Mouse (Mus musculus): ENCODE measurements at regions not wholly inside any gene's neighbourhood (a gene's known extent, or its start where the extent isn't known, plus 50 kb on each side); places are given as distances from the start of the nearest gene placed in this dataset.

DNA sequence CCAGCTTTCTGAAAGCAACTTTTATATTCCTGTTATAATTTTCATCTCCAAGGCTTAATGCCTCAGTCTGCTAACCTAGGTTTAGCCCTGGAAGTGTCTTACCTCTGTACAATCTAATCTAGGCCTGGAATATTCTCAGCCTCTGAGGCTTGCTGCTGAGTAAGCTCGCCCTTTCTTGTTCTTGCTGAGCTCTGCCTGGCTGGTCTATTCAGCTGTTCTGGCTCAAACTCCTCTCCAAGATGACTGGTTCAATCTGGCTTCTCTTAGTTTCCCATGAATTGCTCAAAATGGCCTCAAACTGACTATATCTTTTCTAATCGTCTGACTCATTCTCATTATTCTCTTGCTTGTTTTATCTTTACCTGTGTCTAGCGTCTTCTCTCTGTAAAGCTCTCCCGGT, 122.6 kb upstream of the Hs6st1 start:
- no peak overlapping the region for H3K4me3 ChIP-seq
- H3K27ac ChIP-seq: peak overlapping the region; percentile 35; the same call in 1 of the 2 replicates
- no peak for DNase-seq
- intact Hi-C loops (cut with DNase I): loop anchor here (5.0 kb wide), 1 partner anchor 63 kb away; no protein-coding TSS in a partner anchor
- no peak for TF ChIP-seq CTCF (IDR thresholded peaks at IDR 0.05)

DNA sequence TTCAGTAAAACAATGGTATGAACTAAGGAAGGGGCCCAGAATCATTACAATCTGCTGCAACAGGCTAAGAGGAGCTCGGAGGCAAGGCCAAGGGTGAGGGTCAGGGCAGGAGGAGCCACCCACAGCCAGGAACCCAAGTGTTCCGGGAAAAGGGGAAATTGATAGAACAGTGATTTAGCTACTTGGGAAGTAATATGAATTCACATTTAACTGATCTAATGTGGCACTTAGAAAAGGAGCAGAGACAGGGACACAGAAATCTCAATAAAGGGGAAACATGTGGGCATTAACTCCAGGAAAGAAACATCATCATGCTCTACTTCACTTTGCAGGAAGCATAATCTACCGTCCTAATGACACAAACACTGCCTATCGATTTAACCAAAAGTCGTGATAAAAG, 120.1 kb upstream of the Hs6st1 start:
- Histone ChIP-seq H3K4me3 (no peak overlapping the region), H3K27ac (no peak overlapping the region)
- no peak for DNase-seq
- TF ChIP-seq CTCF (IDR thresholded peaks at IDR 0.05): no peak
- intact Hi-C loops (cut with DNase I): loop anchor here (5.0 kb wide), 1 partner anchor 66 kb away; no protein-coding TSS in a partner anchor

DNA sequence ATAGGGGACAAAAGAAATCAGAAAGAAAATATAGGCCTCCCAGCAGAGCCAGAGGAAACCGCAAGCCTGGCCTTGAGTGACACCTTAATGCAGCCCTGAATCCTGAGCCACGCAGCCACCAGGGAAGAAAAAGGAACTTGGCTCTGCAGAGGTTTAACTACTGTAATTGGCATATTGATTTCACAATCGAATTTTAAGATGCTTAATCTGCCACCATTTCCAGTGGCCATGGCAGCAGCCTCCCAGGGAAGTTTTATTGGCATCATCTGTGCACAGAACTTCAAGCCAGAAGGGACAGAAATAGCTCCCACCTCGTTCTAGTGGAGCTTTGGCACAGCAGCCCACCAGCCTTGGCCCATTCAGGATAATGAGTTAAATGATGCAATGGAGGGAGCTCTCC, 117.1 kb upstream of the Hs6st1 start:
- H3K27ac ChIP-seq: no peak overlapping the region
- no peak for TF ChIP-seq CTCF (IDR thresholded peaks at IDR 0.05)
- intact Hi-C loops (cut with DNase I): no loop called here
- H3K4me3 ChIP-seq: no peak overlapping the region
- DNase-seq: no peak

DNA sequence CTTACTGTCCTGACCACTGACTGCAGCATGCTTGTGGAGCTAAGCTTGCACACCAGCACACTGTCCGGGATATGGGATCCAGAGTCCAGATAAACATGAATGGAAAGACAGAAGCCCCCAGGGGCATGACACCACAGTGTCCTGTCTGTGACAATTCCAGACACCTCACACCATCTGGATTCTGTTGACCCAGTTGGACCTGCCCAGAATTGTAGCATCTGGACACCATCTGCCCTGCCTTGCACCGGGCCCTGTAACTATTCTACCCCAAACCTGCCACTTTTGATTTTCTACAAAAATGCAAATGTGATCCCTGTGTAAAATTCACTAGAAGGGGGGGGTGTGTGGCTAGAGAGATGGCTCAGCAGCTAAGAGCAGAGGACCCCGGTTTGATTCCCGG, 114.5 kb upstream of the Hs6st1 start:
- no peak for TF ChIP-seq CTCF (IDR thresholded peaks at IDR 0.05)
- intact Hi-C loops (cut with DNase I): no loop called here
- DNase-seq: no peak
- H3K27ac ChIP-seq: no peak overlapping the region
- H3K4me3 ChIP-seq: no peak overlapping the region

DNA sequence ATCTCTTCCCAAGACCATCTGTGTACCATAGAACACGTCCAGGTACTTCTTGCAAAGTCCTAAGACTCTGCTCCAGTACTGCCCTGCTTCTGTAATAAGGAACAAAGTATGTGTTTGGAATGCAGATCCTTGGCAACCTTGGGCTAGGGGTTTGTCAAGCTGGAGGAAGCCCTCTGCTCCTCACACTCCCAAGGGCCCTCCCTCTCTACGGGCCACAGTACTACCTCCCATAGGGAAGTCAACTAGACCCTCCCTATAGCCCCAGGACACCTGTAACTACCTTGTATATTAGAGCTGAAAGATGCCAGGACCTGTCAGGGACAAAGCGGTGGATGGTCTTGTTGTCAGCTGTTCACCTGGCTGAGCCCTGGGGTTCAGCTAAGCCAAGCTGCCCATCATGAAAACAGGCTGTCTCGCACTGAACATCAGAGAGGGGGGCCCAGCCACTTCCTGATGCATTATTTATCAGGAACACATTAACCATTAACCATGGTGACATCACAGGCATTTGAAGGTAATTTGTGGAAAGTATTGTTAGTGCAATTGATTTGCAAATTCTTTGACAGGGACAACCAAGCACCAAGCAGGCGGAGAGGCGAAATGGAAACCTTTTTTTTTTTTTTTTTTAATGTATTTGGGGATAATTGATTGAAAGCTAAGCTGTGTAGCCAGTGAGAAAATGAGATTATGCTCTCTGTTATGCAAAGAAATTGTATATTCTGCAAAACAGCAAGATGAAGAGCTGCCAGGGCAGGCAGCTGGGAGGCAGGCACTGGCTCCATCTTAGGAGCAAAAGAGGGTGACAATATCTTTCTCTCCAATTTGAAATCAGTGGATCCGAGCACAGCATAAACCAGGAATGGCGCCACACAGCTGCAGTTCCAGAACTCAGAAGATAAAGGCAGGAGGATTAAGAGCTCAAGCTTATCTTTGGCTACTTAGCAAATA, 110.5 kb upstream of the Hs6st1 start:
- no peak for TF ChIP-seq CTCF (IDR thresholded peaks at IDR 0.05)
- Histone ChIP-seq H3K4me3 (no peak overlapping the region), H3K27ac (no peak overlapping the region)
- intact Hi-C loops (cut with DNase I): no loop called here
- DNase-seq: no peak

DNA sequence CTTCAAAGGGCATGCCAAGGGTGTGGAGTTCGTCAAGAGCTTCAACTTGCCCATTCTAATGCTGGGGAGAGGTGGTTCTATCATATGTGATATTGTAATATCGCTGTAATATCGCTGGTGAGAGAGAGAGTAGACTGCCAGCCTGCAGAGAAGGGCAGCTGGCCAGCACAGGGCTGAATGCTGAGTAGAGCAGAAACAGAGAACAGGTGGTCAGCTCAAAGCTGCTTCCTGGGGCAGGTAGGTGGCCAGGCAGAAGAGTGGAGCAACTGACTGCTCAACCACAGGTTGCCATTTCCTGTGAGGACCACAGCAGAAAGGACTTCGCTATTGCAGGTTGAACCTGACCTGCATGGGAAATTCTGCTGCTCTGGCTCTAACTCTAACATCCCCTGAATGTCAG, 108.5 kb upstream of the Hs6st1 start:
- Histone ChIP-seq H3K4me3 (no peak overlapping the region), H3K27ac (no peak overlapping the region)
- DNase-seq: no peak
- TF ChIP-seq CTCF (IDR thresholded peaks at IDR 0.05): no peak
- intact Hi-C loops (cut with DNase I): no loop called here

DNA sequence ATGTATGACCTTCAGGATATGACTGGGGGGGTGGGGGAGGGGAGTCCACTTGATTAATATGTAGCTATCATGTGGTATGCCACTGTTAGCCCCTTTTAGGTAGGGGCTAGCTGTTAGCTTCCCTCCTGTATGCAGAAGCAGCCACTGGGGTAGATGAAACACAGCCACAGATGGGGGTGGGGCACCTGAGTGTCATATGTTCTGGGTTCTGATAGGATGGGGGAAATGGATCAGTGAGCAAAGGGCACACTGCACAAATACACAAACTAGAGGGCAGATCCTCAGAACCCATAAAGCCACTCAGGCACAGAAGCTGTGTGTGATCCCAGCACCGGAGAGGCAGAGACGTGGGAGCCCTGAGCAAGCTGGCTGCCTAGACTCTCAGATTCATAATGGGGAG, 107.4 kb upstream of the Hs6st1 start:
- intact Hi-C loops (cut with DNase I): no loop called here
- no peak for DNase-seq
- H3K4me3 ChIP-seq: no peak overlapping the region
- H3K27ac ChIP-seq: no peak overlapping the region
- TF ChIP-seq CTCF (IDR thresholded peaks at IDR 0.05): no peak

DNA sequence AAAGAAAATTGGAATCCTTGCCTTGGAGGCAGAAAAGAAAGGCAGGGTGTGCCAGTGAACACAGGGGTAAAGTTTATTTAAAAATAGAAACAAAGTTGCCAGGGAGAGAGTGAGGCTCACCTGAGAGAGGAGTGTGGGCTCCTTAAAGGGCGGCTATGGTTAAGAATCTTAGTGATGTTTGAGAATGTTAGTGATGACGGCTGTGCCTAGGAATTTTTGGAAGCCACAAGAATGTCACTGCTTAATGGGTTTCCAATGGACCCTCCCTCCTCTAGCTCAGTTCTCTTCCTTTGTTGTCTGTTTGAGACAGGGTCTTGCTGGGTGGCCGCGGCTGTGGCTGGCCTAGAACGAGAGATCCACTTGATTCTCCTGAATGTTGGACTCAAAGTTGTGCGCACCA, 106.3 kb upstream of the Hs6st1 start:
- intact Hi-C loops (cut with DNase I): no loop called here
- no peak overlapping the region for H3K27ac ChIP-seq
- no peak overlapping the region for H3K4me3 ChIP-seq
- TF ChIP-seq CTCF (IDR thresholded peaks at IDR 0.05): no peak
- DNase-seq: no peak

DNA sequence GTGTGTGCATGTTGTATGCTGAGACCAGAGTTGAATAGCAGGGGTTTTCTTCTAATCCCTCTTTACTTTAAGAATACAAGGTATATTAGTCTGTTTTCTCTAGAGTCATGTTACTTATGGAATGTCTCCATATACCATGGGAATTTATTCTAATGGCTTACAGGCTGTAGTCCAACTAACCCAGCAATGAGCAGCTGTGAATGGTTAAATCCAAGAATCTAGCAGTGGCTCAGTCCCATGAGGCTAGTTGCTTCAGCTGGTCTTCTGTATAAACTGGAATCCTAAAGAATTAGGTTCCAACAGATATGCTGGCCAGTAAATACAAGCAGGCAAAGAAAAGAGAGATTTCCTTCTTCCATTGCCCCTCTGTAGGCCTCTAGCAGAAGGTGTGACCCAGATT, 99.7 kb upstream of the Hs6st1 start:
- no peak for TF ChIP-seq CTCF (IDR thresholded peaks at IDR 0.05)
- Histone ChIP-seq H3K27ac (no peak overlapping the region), H3K4me3 (no peak overlapping the region)
- DNase-seq: no peak
- intact Hi-C loops (cut with DNase I): no loop called here

DNA sequence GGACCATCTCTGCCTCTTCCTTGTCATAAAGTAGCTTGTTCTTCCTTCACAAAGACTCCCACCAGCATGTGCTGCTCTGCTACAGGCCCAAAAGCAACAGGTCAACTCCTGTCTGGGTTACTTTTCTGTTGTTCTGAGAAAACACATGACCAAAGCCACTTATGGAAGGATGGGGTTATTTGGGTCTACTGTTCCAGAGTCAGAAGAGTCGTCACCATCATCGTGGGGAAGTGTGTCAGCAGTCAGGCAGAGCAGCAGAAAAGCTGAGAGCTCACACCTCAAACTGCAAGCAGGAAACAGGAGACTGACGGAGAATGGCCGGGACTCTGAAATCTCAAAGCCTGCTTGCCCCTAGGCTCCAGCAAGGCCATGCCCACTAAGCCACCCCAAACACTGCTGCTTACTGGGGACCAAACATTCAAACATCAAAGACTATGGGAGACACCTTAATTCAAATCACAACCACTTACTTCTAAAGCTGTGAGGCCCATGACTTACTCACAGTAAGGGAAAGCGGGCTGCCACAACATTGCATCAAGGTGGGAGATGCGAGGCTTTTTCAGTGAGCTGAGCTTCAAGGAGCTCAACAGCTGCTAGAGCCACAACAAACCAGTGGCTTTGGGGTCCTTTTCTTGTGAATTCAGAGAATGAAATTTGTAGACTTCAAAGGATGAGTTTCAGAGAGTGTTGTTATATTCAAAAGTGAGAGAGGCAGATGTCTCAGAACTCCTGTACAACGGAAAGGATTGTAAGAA, 96.6 kb upstream of the Hs6st1 start:
- intact Hi-C loops (cut with DNase I): no loop called here

DNA sequence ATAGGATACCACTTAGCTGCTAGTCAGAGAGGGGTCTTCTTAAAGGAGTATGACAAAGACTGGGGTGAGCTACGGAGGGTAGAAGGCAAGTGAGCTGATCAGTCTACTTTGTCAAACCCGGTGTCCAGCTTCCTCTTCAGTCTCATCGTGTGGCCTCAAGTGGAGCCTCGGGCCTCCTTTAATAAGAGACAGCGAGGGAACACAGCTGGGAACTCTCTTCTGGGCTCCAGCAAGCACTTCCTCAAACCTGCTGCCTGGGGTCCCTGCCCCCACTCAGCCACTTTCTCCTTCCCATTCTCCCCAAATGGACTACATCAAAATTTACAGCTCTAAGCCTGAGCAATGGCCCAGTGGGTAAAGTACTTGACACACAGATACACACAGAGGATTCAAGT, 96.0 kb upstream of the Hs6st1 start:
- Histone ChIP-seq H3K27ac (no peak overlapping the region), H3K4me3 (no peak overlapping the region)
- TF ChIP-seq CTCF (IDR thresholded peaks at IDR 0.05): no peak
- DNase-seq: no peak
- intact Hi-C loops (cut with DNase I): no loop called here

More for the DNA sequence above, 96.6 kb upstream of the Hs6st1 start:
- no peak overlapping the region for H3K4me3 ChIP-seq
- no peak overlapping the region for H3K27ac ChIP-seq
- TF ChIP-seq CTCF (IDR thresholded peaks at IDR 0.05): no peak
- DNase-seq: no peak

DNA sequence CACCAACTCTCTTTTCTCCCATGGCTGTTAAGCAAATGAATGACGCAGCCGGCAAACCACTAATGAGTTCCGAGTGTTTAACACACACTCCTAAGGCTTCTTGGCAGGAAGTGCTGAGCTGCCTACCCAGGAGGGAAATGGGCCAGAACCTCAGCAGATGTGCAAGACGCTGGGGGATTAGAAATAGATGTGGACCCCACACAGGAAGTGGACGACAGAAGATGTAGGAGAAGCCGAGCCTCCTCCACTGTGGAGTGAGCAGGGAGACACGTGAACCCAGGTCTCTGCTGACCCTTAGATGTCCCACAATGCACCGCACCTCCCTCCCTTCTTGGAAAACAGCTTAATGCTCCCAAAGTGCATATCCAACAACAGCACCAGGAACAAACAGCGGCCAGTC, 94.8 kb upstream of the Hs6st1 start:
- peak overlapping the region; percentile 66 for H3K27ac ChIP-seq
- intact Hi-C loops (cut with DNase I): no loop called here
- TF ChIP-seq CTCF (IDR thresholded peaks at IDR 0.05): no peak
- peak; percentile 69 for DNase-seq
- peak overlapping the region; percentile 46 for H3K4me3 ChIP-seq

DNA sequence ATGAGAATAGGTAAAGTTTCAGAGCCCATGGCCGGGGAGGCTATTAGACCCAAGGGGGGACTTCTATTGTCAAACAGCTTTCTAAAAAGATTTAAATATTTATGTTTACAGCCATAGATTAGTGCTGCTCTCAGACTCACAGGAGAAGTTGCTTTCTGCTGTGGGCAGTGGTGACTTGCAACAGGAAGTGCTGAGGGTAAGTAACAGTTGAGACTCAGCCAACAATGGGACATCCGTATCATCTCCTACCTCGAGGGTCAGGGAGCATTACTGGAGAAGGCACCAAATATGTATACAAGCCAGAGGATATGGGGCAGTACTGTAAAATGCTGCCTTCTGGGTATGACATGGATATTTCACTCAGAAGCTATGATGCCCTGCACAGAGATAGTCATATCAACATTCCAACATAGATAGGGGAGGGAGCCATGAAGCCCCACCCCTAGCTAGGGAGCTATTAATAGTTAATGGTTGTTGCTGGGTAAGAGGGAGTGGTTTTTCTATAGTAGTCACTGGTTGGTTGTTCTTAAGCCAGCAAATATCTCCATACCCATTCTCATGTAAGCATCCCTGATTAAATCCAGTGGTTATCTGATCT, 92.5 kb upstream of the Hs6st1 start:
- H3K27ac ChIP-seq: no peak overlapping the region

More for the DNA sequence above, 92.5 kb upstream of the Hs6st1 start:
- intact Hi-C loops (cut with DNase I): no loop called here
- no peak for DNase-seq
- H3K4me3 ChIP-seq: no peak overlapping the region
- no peak for TF ChIP-seq CTCF (IDR thresholded peaks at IDR 0.05)
